Mouse (Mus musculus) hindbrain, embryonic 10.5 days (tissue): Measurements from ENCODE around the gene Anapc15-ps. TPM values are rescaled to one million over a fixed set of nuclear protein-coding genes. Genes with fewer than 3 reads are reported as not detected.
A peak's percentile ranks its signal among the peaks of the same experiment; 100 is the strongest.

Experiments used
- DNase-seq: peaks from one replicate; pipeline ENCODE4 v3.0.0-alpha.2; 2017; ENCODE audit warnings: low spot score
- H3K27ac ChIP-seq: fragments of 300-500 bp; sonication (generic); 2 replicates; pipeline ENCODE4 v1.5.1; 2016; ENCODE audit warnings: mild to moderate bottlenecking, moderate library complexity
- H3K27me3 ChIP-seq: fragments of 300-500 bp; sonication (generic); 2 replicates; pipeline ENCODE4 v1.6.1; 2016; ENCODE audit warnings: mild to moderate bottlenecking; ENCODE audit not compliant: poor library complexity, insufficient read depth, severe bottlenecking
- H3K36me3 ChIP-seq: fragments of 300-500 bp; sonication (generic); 2 replicates; pipeline ENCODE4 v1.6.1; 2016; ENCODE audit warnings: mild to moderate bottlenecking, moderate library complexity
- H3K4me1 ChIP-seq: fragments of 300-500 bp; sonication (generic); replicated peaks from 2 replicates; pipeline ENCODE4 v1.6.1; 2016; ENCODE audit warnings: mild to moderate bottlenecking
- H3K4me3 ChIP-seq: fragments of 300-500 bp; sonication (generic); 2 replicates; pipeline ENCODE4 v1.5.1; 2016; ENCODE audit warnings: mild to moderate bottlenecking, moderate library complexity
- H3K9me3 ChIP-seq: fragments of 300-500 bp; sonication (generic); 2 replicates; pipeline ENCODE4 v1.6.1; 2016; ENCODE audit warnings: mild to moderate bottlenecking, moderate library complexity
- WGBS: fragments of 180-500 bp; shearing (Covaris S2); methylation state at CpG from one replicate; pipeline ENCODE4 v1.1.7; 2016; 5-methylcytosine and 5-hydroxymethylcytosine counted together
- polyA plus RNA-seq: library from polyadenylated mRNA; unstranded; fragments of >200 nt; fragmentation: Nextera tagmentation; extraction: Ambion mirVana; gene quantifications from 2 replicates; pipeline ENCODE4 v1.2.1, GENCODE M21; 2016

Gene Anapc15-ps
- polyA plus RNA-seq, 1 experiment from 2014 or later = not detected

DNA sequence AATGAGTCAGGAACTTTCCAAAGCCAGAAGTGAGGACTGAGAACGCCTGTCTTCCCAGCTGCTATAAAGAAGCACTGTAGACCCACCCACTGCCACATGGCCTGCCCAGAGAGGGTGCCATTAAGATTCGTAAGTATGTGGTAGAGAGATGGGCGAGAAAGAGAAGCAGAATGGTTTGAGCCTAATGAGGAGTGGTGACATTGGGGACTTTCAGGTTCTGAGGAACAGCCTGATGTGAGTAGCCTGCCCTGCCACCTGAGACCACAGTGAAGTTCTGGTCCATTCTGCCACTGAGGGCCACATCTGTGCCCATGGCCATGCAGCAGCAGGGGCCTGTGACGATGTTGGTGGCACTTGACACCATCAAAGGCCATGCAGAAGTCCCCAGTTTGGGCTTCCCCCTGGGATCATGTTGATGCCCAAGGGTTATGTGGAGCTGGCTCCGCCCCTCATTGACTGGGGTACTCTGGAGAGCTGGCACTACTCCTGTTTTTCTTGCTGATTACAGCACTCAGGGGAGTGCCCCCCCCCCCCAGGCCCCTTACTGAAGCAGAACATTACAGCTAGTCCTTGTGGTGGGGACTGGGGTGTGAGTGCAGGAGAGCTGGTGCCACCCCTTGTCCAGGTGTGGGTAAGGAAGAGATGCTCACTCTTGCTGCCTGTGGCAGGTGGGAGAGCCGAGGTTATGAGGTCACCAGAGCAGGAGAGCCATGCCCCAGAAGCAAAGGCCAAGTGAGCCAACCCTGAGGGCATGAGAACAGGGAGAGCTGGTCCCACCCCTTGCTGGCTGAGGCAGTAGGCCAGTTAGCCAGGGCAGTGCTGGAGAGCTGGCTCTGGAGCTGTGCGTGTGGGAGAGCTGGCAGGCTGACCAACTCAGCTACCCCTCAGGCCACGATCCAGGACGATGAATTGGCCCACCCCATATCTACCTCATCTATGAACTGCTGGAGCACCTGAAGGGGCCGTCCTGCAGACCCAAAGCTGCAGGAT lies 16.7 kb downstream of the Anapc15-ps start:
- no peak for DNase-seq
- H3K4me1 ChIP-seq = peaks cover 32% of the 10 kb centered on the region
- no peaks in the 10 kb centered on the region for H3K27me3 ChIP-seq
- no peak overlapping the region; the same call in 1 of the 2 replicates for H3K27ac ChIP-seq
- H3K36me3 ChIP-seq = no peaks in the 10 kb centered on the region
- WGBS = 86% methylated on average over 10 of the region's 10 CpGs
- H3K4me3 ChIP-seq = no peak overlapping the region
- peaks cover 5% of the 10 kb centered on the region; the same call in 1 of the 2 replicates for H3K9me3 ChIP-seq

- Histone ChIP-seq H3K4me3 (no peak overlapping the region), H3K9me3 (peaks cover 5% of the 10 kb centered on the region; the same call in 1 of the 2 replicates), H3K4me1 (peaks cover 5% of the 10 kb centered on the region; the same call in 1 of the 2 replicates), H3K27ac (no peak overlapping the region), H3K27me3 (no peaks in the 10 kb centered on the region), H3K36me3 (no peaks in the 10 kb centered on the region)
- WGBS = 91% methylated on average over 5 of the region's 5 CpGs
- no peak for DNase-seq
Observed at GRCm38 (mm10) chr10:95652131-95652530, 21.1 kb downstream of the Anapc15-ps start.

DNA sequence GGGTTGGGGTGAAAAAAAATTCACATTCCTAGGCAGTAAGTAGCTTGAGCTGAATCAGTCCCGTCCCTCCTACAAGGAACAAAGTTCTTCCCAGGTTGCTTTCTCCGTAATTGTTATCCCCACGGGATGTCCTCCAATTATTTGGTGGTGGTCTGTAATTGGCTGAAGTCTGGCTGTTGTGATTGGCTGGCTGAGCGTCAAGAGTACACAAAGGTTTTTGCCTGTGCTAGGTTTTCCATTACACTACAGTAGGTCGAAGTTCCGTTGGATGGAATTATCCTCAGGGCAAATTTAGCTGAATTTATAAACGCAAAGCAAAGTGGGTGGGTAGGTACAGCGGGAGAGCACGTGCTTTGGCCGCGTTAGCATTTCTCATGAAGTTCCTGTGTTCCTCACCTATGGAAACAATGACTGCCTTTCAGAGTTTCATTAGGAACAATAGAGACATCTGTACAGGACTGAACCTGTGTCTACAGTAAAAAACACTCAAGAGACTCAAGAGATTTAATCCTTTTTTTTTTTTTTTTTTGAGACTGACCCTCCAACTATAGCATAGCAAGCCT lies 24.8 kb downstream of the Anapc15-ps start:
- Histone ChIP-seq H3K4me1 (no peaks in the 10 kb centered on the region), H3K27ac (no peak overlapping the region), H3K9me3 (peaks cover 5% of the 10 kb centered on the region; the same call in 1 of the 2 replicates), H3K27me3 (no peaks in the 10 kb centered on the region), H3K4me3 (no peak overlapping the region), H3K36me3 (no peaks in the 10 kb centered on the region)
- WGBS = 90% methylated on average over 11 of the region's 11 CpGs
- no peak for DNase-seq

DNA sequence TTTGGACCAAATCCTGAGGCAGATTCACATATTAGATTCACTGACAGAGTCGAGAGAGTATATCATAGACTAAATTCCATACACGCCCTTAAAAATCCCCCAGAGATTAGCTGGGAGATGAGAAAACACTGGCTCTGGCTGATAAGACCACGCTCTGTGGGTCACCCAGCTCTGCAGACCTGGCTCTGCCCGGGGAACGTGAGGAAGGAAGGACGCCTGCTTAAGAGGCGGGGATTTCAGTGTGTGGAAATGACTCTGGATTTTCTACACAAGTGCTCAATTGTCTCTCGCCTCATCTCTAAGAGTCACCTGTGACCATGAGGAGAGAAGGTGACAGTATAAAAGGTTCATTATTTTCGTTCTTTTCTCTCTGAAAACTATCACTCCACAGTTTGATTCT lies 26.1 kb downstream of the Anapc15-ps start:
- no peaks in the 10 kb centered on the region for H3K27me3 ChIP-seq
- 76% methylated on average over 9 of the region's 9 CpGs for WGBS
- no peak for DNase-seq
- no peaks in the 10 kb centered on the region for H3K36me3 ChIP-seq
- H3K9me3 ChIP-seq = no peaks in the 10 kb centered on the region
- no peak overlapping the region for H3K27ac ChIP-seq
- H3K4me1 ChIP-seq = no peaks in the 10 kb centered on the region
- no peak overlapping the region for H3K4me3 ChIP-seq

DNA sequence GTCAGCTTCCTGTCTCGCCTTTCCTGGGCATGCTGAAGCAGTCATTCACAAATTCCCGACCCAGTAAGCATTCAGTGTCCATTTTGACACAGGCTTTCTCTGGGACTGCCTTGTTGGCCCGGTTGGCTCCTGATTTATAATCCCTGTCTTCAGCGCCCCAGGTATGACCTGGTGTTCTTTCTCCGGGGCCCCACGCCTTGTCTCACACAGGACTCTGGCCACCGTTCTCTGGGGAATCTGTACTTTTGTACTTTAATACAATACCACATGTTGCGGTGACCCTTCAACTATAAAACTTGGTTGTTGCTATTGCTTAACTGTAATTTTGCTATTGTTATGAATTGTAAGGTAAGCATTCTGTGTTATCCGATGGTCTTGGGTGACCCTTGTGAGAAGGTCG lies 26.7 kb downstream of the Anapc15-ps start:
- Histone ChIP-seq H3K4me1 (no peaks in the 10 kb centered on the region), H3K27ac (no peak overlapping the region), H3K36me3 (no peaks in the 10 kb centered on the region), H3K9me3 (no peaks in the 10 kb centered on the region), H3K27me3 (no peaks in the 10 kb centered on the region), H3K4me3 (no peak overlapping the region)
- WGBS = 90% methylated on average over 10 of the region's 10 CpGs
- no peak for DNase-seq

DNA sequence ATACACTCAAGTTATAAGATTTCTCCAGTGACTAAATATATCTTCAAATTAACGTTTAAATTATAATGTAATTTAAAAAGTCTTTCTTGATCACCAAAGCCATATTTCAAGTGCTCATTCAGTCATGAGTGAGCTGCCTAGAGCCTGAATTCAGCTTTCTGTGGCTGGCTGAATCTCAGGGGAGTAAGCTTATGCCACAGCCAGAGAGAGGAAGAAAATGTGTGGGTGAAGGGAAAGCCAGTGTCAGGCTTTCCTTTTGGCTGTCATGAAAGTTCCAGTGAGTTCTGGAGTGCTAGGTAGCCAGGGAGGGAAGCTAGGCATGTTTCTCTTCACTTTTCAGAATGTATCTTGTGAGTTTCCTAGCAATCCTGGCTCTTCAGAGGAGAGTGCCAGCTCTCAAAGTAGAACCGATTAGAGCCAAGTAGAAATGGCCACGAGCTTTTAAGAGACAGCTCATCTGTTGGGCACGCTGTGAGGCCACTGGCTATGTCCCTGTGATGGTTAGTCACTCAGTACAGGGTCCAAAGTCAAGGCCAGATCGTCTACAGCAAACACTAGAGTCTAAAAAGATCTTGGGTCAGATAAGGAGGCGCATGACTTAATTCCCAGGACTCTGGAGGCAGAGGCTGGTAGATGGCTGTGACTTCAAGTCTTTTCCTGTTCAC lies 29.4 kb downstream of the Anapc15-ps start:
- no peak overlapping the region for H3K4me3 ChIP-seq
- no peaks in the 10 kb centered on the region for H3K36me3 ChIP-seq
- WGBS = 81% methylated on average over 6 of the region's 6 CpGs
- H3K4me1 ChIP-seq = 0 out of 2 replicates have a peak, but pooled peaks cover 2% of the 10 kb centered on the region
- no peak overlapping the region for H3K27ac ChIP-seq
- H3K9me3 ChIP-seq = no peaks in the 10 kb centered on the region
- no peaks in the 10 kb centered on the region for H3K27me3 ChIP-seq
- DNase-seq = no peak

DNA sequence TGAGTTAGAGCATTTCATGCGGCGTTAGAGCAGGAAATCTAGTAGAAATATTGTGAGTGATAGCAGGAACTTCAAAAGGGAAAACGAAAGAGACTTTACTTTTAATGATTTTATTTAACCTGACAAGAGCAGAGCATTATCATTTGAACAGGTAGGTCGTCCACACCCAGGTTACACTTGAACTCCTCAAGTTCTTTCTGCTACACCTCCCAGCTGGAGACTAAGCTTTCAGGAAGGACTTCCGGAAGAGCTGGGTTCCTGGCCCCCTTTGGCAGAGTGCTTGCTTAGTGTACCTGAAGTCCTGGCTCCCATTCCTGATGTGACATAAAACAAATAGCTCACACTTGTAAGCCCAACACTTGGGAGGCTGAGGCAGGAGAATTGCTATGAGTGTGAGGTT lies 30.2 kb downstream of the Anapc15-ps start:
- WGBS = 76% methylated on average over 5 of the region's 5 CpGs
- no peak overlapping the region for H3K27ac ChIP-seq
- no peaks in the 10 kb centered on the region for H3K27me3 ChIP-seq
- no peak for DNase-seq
- H3K4me1 ChIP-seq = 0 out of 2 replicates have a peak, but pooled peaks cover 2% of the 10 kb centered on the region
- no peak overlapping the region for H3K4me3 ChIP-seq
- no peaks in the 10 kb centered on the region for H3K36me3 ChIP-seq
- H3K9me3 ChIP-seq = no peaks in the 10 kb centered on the region

DNA sequence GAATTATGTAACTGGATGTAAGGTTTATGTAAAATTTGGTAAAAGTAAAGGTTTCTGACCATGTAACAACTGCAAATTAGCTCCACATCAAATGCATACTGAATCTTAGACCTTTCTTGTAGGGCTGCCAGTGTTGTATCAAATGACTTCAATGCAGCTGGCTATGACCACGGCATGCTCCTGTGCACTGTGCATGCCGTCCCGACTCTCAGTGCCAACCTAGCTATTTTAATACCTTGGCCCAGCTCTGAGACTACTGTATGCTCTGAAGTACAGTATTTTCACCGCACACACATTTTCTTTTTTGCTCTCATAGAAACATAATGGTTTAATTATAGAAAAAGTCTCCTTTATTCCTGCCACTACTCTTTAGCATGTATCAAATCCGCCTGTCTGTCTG lies 31.9 kb downstream of the Anapc15-ps start:
- Histone ChIP-seq H3K9me3 (no peaks in the 10 kb centered on the region), H3K36me3 (no peaks in the 10 kb centered on the region), H3K4me3 (no peak overlapping the region), H3K27ac (no peak overlapping the region), H3K4me1 (0 out of 2 replicates have a peak, but pooled peaks cover 6% of the 10 kb centered on the region), H3K27me3 (no peaks in the 10 kb centered on the region)
- no peak for DNase-seq
- 90% methylated on average over 5 of the region's 5 CpGs for WGBS

GRCm38 (mm10) chr10:95639429-95639828 lies 33.8 kb downstream of the Anapc15-ps start:
- H3K9me3 ChIP-seq = no peaks in the 10 kb centered on the region
- H3K4me3 ChIP-seq = no peak overlapping the region
- H3K27me3 ChIP-seq = no peaks in the 10 kb centered on the region
- 84% methylated on average over 5 of the region's 5 CpGs for WGBS
- no peak overlapping the region for H3K27ac ChIP-seq
- H3K4me1 ChIP-seq = 0 out of 2 replicates have a peak, but pooled peaks cover 6% of the 10 kb centered on the region
- H3K36me3 ChIP-seq = no peaks in the 10 kb centered on the region
- no peak for DNase-seq

GRCm38 (mm10) chr10:95634751-95635150 lies 38.5 kb downstream of the Anapc15-ps start:
- Histone ChIP-seq H3K27ac (no peak overlapping the region), H3K9me3 (no peaks in the 10 kb centered on the region), H3K36me3 (no peaks in the 10 kb centered on the region), H3K27me3 (no peaks in the 10 kb centered on the region), H3K4me3 (no peak overlapping the region), H3K4me1 (0 out of 2 replicates have a peak, but pooled peaks cover 7% of the 10 kb centered on the region)
- WGBS = 90% methylated on average over 15 of the region's 15 CpGs
- no peak for DNase-seq

DNA sequence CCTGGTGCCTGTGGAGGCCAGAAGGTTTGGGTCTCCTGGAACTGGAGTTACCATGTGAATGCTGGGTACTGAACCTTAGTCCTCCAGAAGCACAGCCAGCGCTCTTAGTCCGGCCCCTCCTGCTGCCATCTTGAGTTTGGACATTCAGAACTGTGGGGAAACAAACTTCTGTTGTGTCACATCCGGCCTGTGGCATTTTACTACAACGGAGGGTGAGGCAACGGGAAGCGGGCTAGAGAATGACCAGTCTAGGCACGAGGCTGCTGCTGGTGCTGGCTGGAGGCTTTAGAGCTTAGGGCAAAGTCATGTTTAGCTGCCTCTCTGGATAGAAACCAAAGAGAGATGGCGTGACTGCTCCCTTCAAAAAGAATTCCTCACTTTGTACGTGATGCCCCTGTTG lies 39.0 kb downstream of the Anapc15-ps start:
- DNase-seq = no peak
- no peak overlapping the region for H3K27ac ChIP-seq
- WGBS = 87% methylated on average over 9 of the region's 9 CpGs
- no peaks in the 10 kb centered on the region for H3K36me3 ChIP-seq
- 0 out of 2 replicates have a peak, but pooled peaks cover 8% of the 10 kb centered on the region for H3K4me1 ChIP-seq
- H3K9me3 ChIP-seq = no peaks in the 10 kb centered on the region
- H3K27me3 ChIP-seq = no peaks in the 10 kb centered on the region
- H3K4me3 ChIP-seq = no peak overlapping the region

GRCm38 (mm10) chr10:95631568-95631967 lies 41.7 kb downstream of the Anapc15-ps start:
- no peak overlapping the region for H3K4me3 ChIP-seq
- no peaks in the 10 kb centered on the region for H3K36me3 ChIP-seq
- H3K4me1 ChIP-seq = 0 out of 2 replicates have a peak, but pooled peaks cover 6% of the 10 kb centered on the region
- DNase-seq = no peak
- H3K27me3 ChIP-seq = no peaks in the 10 kb centered on the region
- H3K27ac ChIP-seq = peak overlapping the region; percentile 40; the same call in 1 of the 2 replicates
- WGBS = 80% methylated on average over 2 of the region's 2 CpGs
- no peaks in the 10 kb centered on the region for H3K9me3 ChIP-seq
